Mouse (Mus musculus) liver, embryonic 14.5 days (tissue): ENCODE measurements at regions not wholly inside any gene's neighbourhood (a gene's known extent, or its start where the extent isn't known, plus 50 kb on each side); places are given as distances from the start of the nearest gene placed in this dataset.

Experiments used
- CTCF ChIP-seq: IDR thresholded peaks from 2 replicates; pipeline ENCODE4 v1.5.1; 2016; ENCODE audit warnings: antibody characterized with exemption, low read depth, control low read depth
- EP300 ChIP-seq: IDR thresholded peaks from 2 replicates; pipeline ENCODE4 v1.6.1; 2016; ENCODE audit warnings: antibody characterized with exemption, low read depth

GRCm38 (mm10) chr17:4919866-4920495 lies 74.2 kb upstream of the Arid1b start:
- TF ChIP-seq CTCF (no peak), EP300 (no peak)
